Mouse (Mus musculus): ENCODE measurements around the gene Dnaja4. TPM values are rescaled to one million over a fixed set of nuclear protein-coding genes. Genes with fewer than 3 reads are reported as not detected.

Dnaja4 gene
- total RNA-seq, 2 experiments from 2014 or later, result 57.4 to 63.9 TPM

GRCm38 (mm10) chr9:54750215-54750981 is 51.7 kb downstream of the Dnaja4 start:
- no peak for DNase-seq (ENCODE audit: low spot score in 2 of 2)

DNA sequence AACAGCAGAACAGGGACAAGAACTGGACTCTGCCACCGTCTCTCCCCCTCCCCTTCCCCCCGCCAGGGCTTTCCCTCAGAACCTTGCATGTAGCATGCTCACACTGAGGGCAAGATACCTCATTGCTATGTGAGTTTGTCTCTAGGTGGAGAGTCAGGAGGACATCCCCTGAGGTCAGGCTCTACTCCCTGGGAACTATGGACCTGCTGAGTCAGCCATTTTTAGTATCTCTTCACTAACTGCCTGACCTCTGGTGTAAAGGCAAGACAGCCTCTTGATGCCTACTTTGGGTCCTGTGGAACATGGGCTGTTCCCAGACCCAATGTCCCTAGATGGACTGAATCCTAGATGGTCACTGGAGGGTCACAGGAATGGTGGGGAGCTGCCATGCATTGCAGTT is 53.0 kb downstream of the Dnaja4 start:
- DNase-seq (ENCODE audit: low spot score in 2 of 2), result no peak

DNA sequence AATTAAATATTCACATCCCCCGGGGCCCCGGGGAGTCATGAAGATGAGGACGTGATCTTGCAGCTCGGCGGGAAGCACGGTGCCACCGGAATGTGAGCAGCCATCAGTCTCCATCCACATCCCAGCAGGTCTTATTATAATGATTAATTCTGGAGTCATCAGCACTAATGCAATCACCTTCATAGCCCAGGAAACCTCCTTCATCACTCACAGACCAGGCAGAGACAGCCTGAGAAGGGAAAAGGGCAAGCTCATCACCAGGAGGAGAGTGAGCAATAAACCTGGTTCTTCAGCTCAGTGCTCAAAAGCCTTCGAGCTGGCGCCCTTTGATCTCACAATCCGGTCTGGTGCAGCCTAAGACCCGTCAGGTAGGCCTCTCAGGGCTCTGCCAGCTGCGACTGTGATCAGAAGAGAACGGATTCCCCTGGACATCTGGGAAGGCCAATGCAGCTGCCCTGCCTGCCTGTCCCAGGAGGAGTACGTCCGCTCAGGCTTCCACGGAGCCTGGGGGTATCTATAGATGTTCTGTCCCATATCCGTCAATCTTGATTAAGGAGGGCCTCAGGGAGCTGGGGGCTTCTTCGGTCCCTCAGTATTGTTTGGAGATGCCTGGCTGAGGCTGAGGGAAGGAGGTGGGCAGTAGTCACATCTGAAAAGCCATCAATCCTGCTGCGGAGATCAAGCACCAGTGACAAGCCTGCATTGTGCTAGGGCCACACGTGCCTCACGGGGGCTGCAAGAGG is 53.7 kb downstream of the Dnaja4 start:
- DNase-seq (ENCODE audit: low spot score in 2 of 2), result no peak

DNA sequence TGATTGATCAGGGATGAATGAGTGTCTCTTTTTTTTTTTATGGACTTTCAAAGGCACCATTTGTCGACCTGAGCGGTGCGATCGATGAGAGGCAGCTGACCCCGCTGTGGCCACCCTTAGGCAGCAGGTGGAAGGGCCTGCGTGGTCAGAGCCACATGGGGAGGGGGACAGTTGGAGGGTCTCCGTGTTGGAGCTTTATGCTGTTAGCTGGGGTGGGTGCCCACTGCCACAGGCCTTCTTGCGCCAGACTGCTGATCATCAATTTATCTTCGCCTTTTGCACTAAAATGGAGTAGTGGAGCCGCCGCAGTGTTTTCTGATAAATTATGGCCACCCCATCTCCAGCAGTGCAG is 54.2 kb downstream of the Dnaja4 start:
- DNase-seq (ENCODE audit: low spot score in 2 of 2), result no peak

DNA sequence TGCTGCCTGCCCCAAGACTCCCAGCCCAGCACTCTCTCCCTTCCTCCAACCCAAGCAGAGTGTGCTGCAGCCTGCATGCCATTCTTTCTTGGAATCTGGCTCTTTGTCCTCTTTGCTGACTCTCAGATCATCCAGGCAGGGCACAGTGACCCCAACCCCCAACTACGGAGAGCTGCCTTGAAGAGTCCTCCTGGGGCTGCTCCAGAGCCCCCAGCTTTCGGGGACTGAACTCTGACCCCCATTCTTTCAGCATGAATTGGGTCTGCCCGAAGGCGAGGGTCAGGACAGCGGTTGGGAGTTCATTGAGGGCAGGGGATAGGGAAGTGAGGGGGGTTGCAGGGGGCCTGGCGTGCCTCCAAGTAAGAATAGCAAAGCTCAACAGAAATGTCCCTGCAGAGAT is 60.9 kb downstream of the Dnaja4 start:
- no peak for DNase-seq (ENCODE audit: low spot score in 2 of 2)

GRCm38 (mm10) chr9:54764091-54764490 is 65.4 kb downstream of the Dnaja4 start:
- DNase-seq (ENCODE audit: low spot score in 2 of 2), result no peak

GRCm38 (mm10) chr9:54764561-54765217 is 66.0 kb downstream of the Dnaja4 start, which contains the start of gene Crabp1:
TSS of gene Crabp1 (plus strand) at chr9:54764748.
- DNase-seq (ENCODE audit: low spot score in 2 of 2), result no peak

DNA sequence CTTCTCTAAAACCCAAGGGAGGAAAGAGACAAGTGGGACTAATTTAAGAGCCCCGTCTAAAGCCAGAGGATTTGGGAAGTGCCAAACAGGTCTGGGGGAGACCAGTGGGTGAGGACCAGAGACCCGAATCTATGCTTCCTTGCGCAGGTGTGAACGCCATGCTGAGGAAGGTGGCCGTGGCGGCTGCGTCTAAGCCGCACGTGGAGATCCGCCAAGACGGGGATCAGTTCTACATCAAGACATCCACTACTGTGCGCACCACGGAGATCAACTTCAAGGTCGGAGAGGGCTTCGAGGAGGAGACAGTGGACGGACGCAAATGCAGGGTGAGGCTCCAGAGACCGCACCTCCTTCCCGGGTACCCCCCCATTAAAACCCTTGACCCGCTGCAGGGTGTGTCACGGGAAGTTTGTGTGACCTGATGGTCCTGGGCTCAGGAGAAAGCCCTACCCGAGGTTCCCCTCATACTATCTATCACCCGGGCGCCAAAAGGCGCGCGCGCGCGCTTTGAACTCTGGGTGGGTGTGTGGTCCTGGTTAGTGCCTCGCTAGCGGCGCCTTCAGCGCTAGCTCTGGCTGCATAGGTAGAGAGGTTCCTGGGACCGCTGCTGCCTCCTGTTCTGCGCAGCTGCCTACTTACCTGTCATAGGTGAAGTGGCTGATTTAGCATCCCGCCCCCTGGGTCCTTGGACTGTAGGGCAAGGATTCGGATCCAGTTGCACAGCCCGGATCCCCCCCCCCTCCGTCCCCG is 66.8 kb downstream of the Dnaja4 start:
- DNase-seq (ENCODE audit: low spot score in 2 of 2), result no peak

Small RNA genes within 50 kb of the gene (microRNA-seq; reads per million reads assigned to microRNA genes)
- gene Mir5710, result 0.98 to 0.99 reads per million in 2 experiments

Other genes with a start within 250 kb of the Dnaja4 start
- gene Dmxl2, start 197.2 kb upstream of the Dnaja4 start, total RNA-seq (2021), result 100 to 1,000 TPM; 192 to 201 TPM
- gene Sh2d7, start 159.9 kb upstream of the Dnaja4 start, total RNA-seq (2021), result under 1 TPM in 1 of 2 experiments, not detected in 1; 0.10 TPM
- 10 to 100 TPM; 23.8 to 24.7 TPM for gene Cib2, start 138.7 kb upstream of the Dnaja4 start, total RNA-seq (2021)
- gene Idh3a, start 112.5 kb upstream of the Dnaja4 start, total RNA-seq (2021), result 100 to 1,000 TPM; 172 to 174 TPM
- gene Acsbg1, start 37.0 kb upstream of the Dnaja4 start, total RNA-seq (2021), result 100 to 1,000 TPM; 106 to 117 TPM
- 10 to 100 TPM; 60.1 to 61.9 TPM for gene Wdr61, start 35.6 kb downstream of the Dnaja4 start, total RNA-seq (2021)
- gene Crabp1, start 65.9 kb downstream of the Dnaja4 start, total RNA-seq (2021), result 1 to 10 TPM in 1 of 2 experiments, not detected in 1; 1.2 TPM
- 10 to 100 TPM; 49.0 to 49.3 TPM for gene Ireb2, start 164.9 kb downstream of the Dnaja4 start, total RNA-seq (2021)
- gene Hykk, start 218.4 kb downstream of the Dnaja4 start, total RNA-seq (2021), result 1 to 10 TPM; 2.7 to 2.8 TPM